Mouse (Mus musculus) liver, embryonic 14.5 days (tissue): ENCODE measurements around the gene Fbxo46.

Source experiments
- CTCF ChIP-seq: IDR thresholded peaks from 2 replicates; pipeline ENCODE4 v1.5.1; 2016; ENCODE audit warnings: antibody characterized with exemption, low read depth, control low read depth
- EP300 ChIP-seq: IDR thresholded peaks from 2 replicates; pipeline ENCODE4 v1.6.1; 2016; ENCODE audit warnings: antibody characterized with exemption, low read depth

GRCm38 (mm10) chr7:19175708-19176515 lies 56.3 kb downstream of the Fbxo46 start, which contains the start of gene Eml2:
- no peak for TF ChIP-seq CTCF
- no peak for TF ChIP-seq EP300
